In genomic region chr9:66508890-66509399, GRCm38 (mm10) we compare ENCODE assay signal across 18 mouse cellular contexts. TPM values are rescaled to one million over a fixed set of nuclear protein-coding genes. Genes with fewer than 3 reads are reported as not detected.
DNase-seq lines count a peak whose midpoint lies in the region; ATAC-seq and TF ChIP-seq lines count a peak whose summit lies in the region.
"Had no signal": no experiment of that assay in that cellular context is flagged by ENCODE, and none has a peak within 500 bp of the region (broad histone marks: within the 10 kb centered on the region; RNA-seq: fewer than 3 reads in every experiment).

No protein-coding gene starts in this region.

- H3K9me3 ChIP-seq in heart, embryonic 12.5 days (replicated peaks), result no peaks in the 10 kb centered on the region
- no peaks in the 10 kb centered on the region for H3K9me3 ChIP-seq in liver, embryonic 12.5 days (replicated peaks)
- H3K9me3 ChIP-seq in forebrain, embryonic 15.5 days, result no peaks in the 10 kb centered on the region
- H3K9me3 ChIP-seq: hindbrain, embryonic 15.5 days; limb, embryonic 15.5 days had no signal

- intact Hi-C loops in heart, postnatal 25 days (cut with DNase I), result no loop called here

- no peak overlapping the region for H3K4me3 ChIP-seq in cerebellum, adult 2 months (replicated peaks; ENCODE audit: insufficient read depth, low read depth, low read length)
- no peak overlapping the region for H3K4me3 ChIP-seq in heart, embryonic 12.5 days
- no peak overlapping the region for H3K4me3 ChIP-seq in liver, embryonic 12.5 days
- no peak overlapping the region for H3K4me3 ChIP-seq in forebrain, embryonic 15.5 days
- H3K4me3 ChIP-seq: hindbrain, embryonic 15.5 days; limb, embryonic 15.5 days had no signal

- WGBS in cerebellum, adult 2 months, result 6% methylated on average over 4 of the region's 4 CpGs
- WGBS in heart, embryonic 12.5 days, result 62% methylated on average over 4 of the region's 4 CpGs
- WGBS in liver, embryonic 12.5 days (ENCODE audit: insufficient replicate concordance), result 74% methylated on average over 4 of the region's 4 CpGs
- WGBS in forebrain, embryonic 15.5 days, result 67% methylated on average over 4 of the region's 4 CpGs

- no peak for TF ChIP-seq POLR2A in cerebellum, adult 2 months (IDR thresholded peaks at IDR 0.05; ENCODE audit: borderline replicate concordance, insufficient read depth, low read length)

- H3K4me2 ChIP-seq in heart, embryonic 12.5 days, result no peak overlapping the region
- H3K4me2 ChIP-seq in liver, embryonic 12.5 days, result no peak overlapping the region
- no peak overlapping the region for H3K4me2 ChIP-seq in forebrain, embryonic 15.5 days (replicated peaks)
- H3K4me2 ChIP-seq: hindbrain, embryonic 15.5 days; limb, embryonic 15.5 days had no signal

- peaks cover 59% of the 10 kb centered on the region for H3K36me3 ChIP-seq in heart, embryonic 12.5 days
- H3K36me3 ChIP-seq in liver, embryonic 12.5 days, result peaks cover 71% of the 10 kb centered on the region
- peaks cover 32% of the 10 kb centered on the region for H3K36me3 ChIP-seq in forebrain, embryonic 15.5 days

- no peak for TF ChIP-seq CTCF in cerebellum, adult 2 months (IDR thresholded peaks at IDR 0.05; ENCODE audit: borderline replicate concordance, insufficient read depth, low read depth, low read length)

- H3K9ac ChIP-seq in heart, embryonic 12.5 days, result no peak overlapping the region
- H3K9ac ChIP-seq in liver, embryonic 12.5 days, result no peak overlapping the region
- no peak overlapping the region for H3K9ac ChIP-seq in forebrain, embryonic 15.5 days (replicated peaks)
- H3K9ac ChIP-seq: hindbrain, embryonic 15.5 days; limb, embryonic 15.5 days had no signal

- peak in 1 of 2 experiments; percentile 37 for DNase-seq in cerebellum, adult 2 months
- no peak for DNase-seq in heart, postnatal 25 days (ENCODE audit: low spot score)
- DNase-seq in liver, result no peak
- DNase-seq in right cerebral cortex, postnatal 14 days, result no peak
- DNase-seq: adrenal gland, postnatal 25 days; gastrocnemius, postnatal 25 days; kidney, adult 11 months; kidney, postnatal 10 days; layer of hippocampus, adult 9-11 months; thymus, postnatal 4 days had no signal

- H3K4me1 ChIP-seq in cerebellum, adult 2 months (ENCODE audit: control insufficient read depth, insufficient read depth, low read length), result peaks cover 48% of the 10 kb centered on the region
- peaks cover 28% of the 10 kb centered on the region for H3K4me1 ChIP-seq in heart, embryonic 12.5 days (replicated peaks)
- H3K4me1 ChIP-seq in liver, embryonic 12.5 days, result peaks cover 94% of the 10 kb centered on the region
- H3K4me1 ChIP-seq in forebrain, embryonic 15.5 days, result peaks cover 44% of the 10 kb centered on the region

- ATAC-seq in cerebellum, adult (ENCODE audit: insufficient number of reproducible peaks, low FRiP score, low TSS enrichment), result no peak
- ATAC-seq in heart, embryonic 12.5 days (ENCODE audit: insufficient number of reproducible peaks, low FRiP score), result no peak
- ATAC-seq in liver, embryonic 12.5 days, result no peak
- ATAC-seq in forebrain, embryonic 15.5 days (replicated peaks), result no peak
- ATAC-seq: activated CD4-positive, CD25-positive, alpha-beta regulatory T cell, adult 4 months; lung, postnatal 0 days had no signal

- H3K27me3 ChIP-seq in cerebellum, adult 2 months (ENCODE audit: control insufficient read depth, insufficient read depth, low read length), result no peaks in the 10 kb centered on the region
- H3K27me3 ChIP-seq in heart, embryonic 12.5 days (replicated peaks), result no peaks in the 10 kb centered on the region
- no peaks in the 10 kb centered on the region for H3K27me3 ChIP-seq in liver, embryonic 12.5 days (replicated peaks)
- H3K27me3 ChIP-seq in forebrain, embryonic 15.5 days, result no peaks in the 10 kb centered on the region
- H3K27me3 ChIP-seq: hindbrain, embryonic 15.5 days; limb, embryonic 15.5 days had no signal

- H3K27ac ChIP-seq in cerebellum, adult 2 months (ENCODE audit: insufficient read depth, low read length), result peak overlapping the region; percentile 81
- H3K27ac ChIP-seq in heart, embryonic 12.5 days (ENCODE audit: poor library complexity, severe bottlenecking), result peak overlapping the region; percentile 41; the same call in 1 of the 2 replicates
- peak overlapping the region; percentile 12; the same call in 1 of the 2 replicates for H3K27ac ChIP-seq in liver, embryonic 12.5 days
- peak overlapping the region; percentile 51 for H3K27ac ChIP-seq in forebrain, embryonic 15.5 days (replicated peaks)
- H3K27ac ChIP-seq: limb, embryonic 15.5 days had no signal

RNA-seq across cellular contexts. Expression of gene Fbxl22, which starts 5.4 kb away (rescaled TPM):
- 3.2 and 3.4 TPM in 2 replicates for polyA plus RNA-seq in cerebellum, adult 2 months (2012; rRNA removed)
- 62.2 and 63.9 TPM in 2 replicates for polyA plus RNA-seq in heart, embryonic 12.5 days (2016; fragmentation: Nextera tagmentation; extraction: Ambion mirVana)
- total RNA-seq in heart, postnatal 25 days (2021), result 10 to 100 TPM; 45.9 to 49.2 TPM
- polyA plus RNA-seq in liver, embryonic 12.5 days (2016; fragmentation: Nextera tagmentation; extraction: Ambion mirVana), result 0.64 and 0.77 TPM in 2 replicates
- polyA plus RNA-seq in forebrain, embryonic 15.5 days (2015; fragmentation: Nextera tagmentation; extraction: Ambion mirVana), result 1.6 and 1.9 TPM in 2 replicates

Comparison
In these comparisons a context has a peak if more than half of its experiments do, and no peak if none do; other contexts are left out.
1. H3K27ac ChIP-seq: peak in every context shown above with its lines; median percentile 81 in cerebellum, adult 2 months; 51 in forebrain, embryonic 15.5 days; 41 in heart, embryonic 12.5 days; 12 in liver, embryonic 12.5 days.
2. RNA of gene Fbxl22, which starts 5.4 kb away (polyA plus RNA-seq): 62.2 to 63.9 TPM in heart, embryonic 12.5 days; 3.2 to 3.4 TPM in cerebellum, adult 2 months, 1.6 to 1.9 TPM in forebrain, embryonic 15.5 days and 0.64 to 0.77 TPM in liver, embryonic 12.5 days; every median in the first group is over 10 times any median in the second.